Mouse (Mus musculus) MEL (cell line): Measurements from ENCODE around the gene Hpn. TPM values are rescaled to one million over a fixed set of nuclear protein-coding genes. Genes with fewer than 3 reads are reported as not detected.

Source experiments
- DNase-seq: peaks from one replicate; pipeline ENCODE4 v3.0.0; 2011; ENCODE audit warnings: low read depth, low spot score
- H3K27ac ChIP-seq: 2 replicates; pipeline ENCODE4 v1.5.1; 2012; ENCODE audit warnings: low read depth, mild to moderate bottlenecking, control low read depth, low read length, moderate library complexity; ENCODE audit not compliant: control insufficient read depth
- H3K27me3 ChIP-seq, 2 experiments: fragments of 150-350 bp in 1 of 2; sonication (generic) in 1 of 2; 2 replicates each; pipeline ENCODE4 v1.6.1; 2012; ENCODE audit warnings: low read length in 2 of 2, mild to moderate bottlenecking in 2 of 2, improper control_type of control experiment in 1 of 2, moderate library complexity in 1 of 2; ENCODE audit not compliant: insufficient read depth in 2 of 2, control insufficient read depth in 1 of 2
- H3K36me3 ChIP-seq, 2 experiments: 2 replicates each; pipeline ENCODE4 v1.6.1; 2012 to 2014; ENCODE audit warnings: low read length in 2 of 2, improper control_type of control experiment in 1 of 2, inconsistent platforms in 1 of 2, mild to moderate bottlenecking in 1 of 2; ENCODE audit not compliant: insufficient read depth in 2 of 2, control insufficient read depth in 1 of 2
- H3K4me1 ChIP-seq, 2 experiments: fragments of 150-350 bp in 1 of 2; sonication (generic) in 1 of 2; 2 replicates each; pipeline ENCODE4 v1.6.1; 2012; ENCODE audit warnings: low read length in 2 of 2, improper control_type of control experiment in 1 of 2, mild to moderate bottlenecking in 1 of 2; ENCODE audit not compliant: insufficient read depth in 2 of 2, control insufficient read depth in 1 of 2
- H3K4me3 ChIP-seq, 2 experiments: fragments of 150-350 bp in 1 of 2; sonication (generic) in 1 of 2; 2 replicates each; pipeline ENCODE4 v1.5.1; 2012; ENCODE audit warnings: low read depth in 2 of 2, low read length in 2 of 2, mild to moderate bottlenecking in 2 of 2, moderate library complexity in 2 of 2, control low read depth in 1 of 2, improper control_type of control experiment in 1 of 2; ENCODE audit not compliant: control insufficient read depth in 1 of 2, insufficient read depth in 1 of 2
- H3K79me2 ChIP-seq: 2 replicates; pipeline ENCODE4 v1.6.1; 2012; ENCODE audit warnings: mild to moderate bottlenecking, low read length, moderate library complexity; ENCODE audit not compliant: control insufficient read depth, poor library complexity, insufficient read depth
- H3K9ac ChIP-seq: 2 replicates; pipeline ENCODE4 v1.6.1; 2012; ENCODE audit warnings: low read depth, mild to moderate bottlenecking, control low read depth, low read length, moderate library complexity; ENCODE audit not compliant: control insufficient read depth, poor library complexity, severe bottlenecking
- H3K9me3 ChIP-seq: fragments of 150-350 bp; sonication (generic); replicated peaks from 2 replicates; pipeline ENCODE4 v1.6.1; 2012; ENCODE audit warnings: mild to moderate bottlenecking, low read length, improper control_type of control experiment, moderate library complexity; ENCODE audit not compliant: insufficient read depth
- BHLHE40 ChIP-seq: IDR thresholded peaks from 2 replicates; pipeline ENCODE4 v1.6.1; 2012; ENCODE audit warnings: low read depth, mild to moderate bottlenecking, inconsistent platforms, low read length, improper control_type of control experiment, borderline replicate concordance
- CHD2 ChIP-seq: IDR thresholded peaks from 2 replicates; pipeline ENCODE4 v1.6.1; 2011; ENCODE audit warnings: low read length, improper control_type of control experiment
- CTCF ChIP-seq, 3 experiments: IDR thresholded peaks in 2 of 3; conservative IDR thresholded peaks in 1 of 3; 2 replicates each; pipeline ENCODE4 v1.5.1; 2011 to 2012; ENCODE audit warnings: low read length in 3 of 3, low read depth in 2 of 3, mild to moderate bottlenecking in 2 of 3, improper control_type of control experiment in 1 of 3, inconsistent platforms in 1 of 3, mixed read lengths in 1 of 3, moderate library complexity in 1 of 3; ENCODE audit not compliant: control insufficient read depth in 1 of 3, insufficient read depth in 1 of 3, poor library complexity in 1 of 3, severe bottlenecking in 1 of 3
- E2F4 ChIP-seq: IDR thresholded peaks from 2 replicates; pipeline ENCODE4 v1.6.1; 2011; ENCODE audit warnings: low read depth, low read length, improper control_type of control experiment, borderline replicate concordance
- ELF1 ChIP-seq: IDR thresholded peaks from 2 replicates; pipeline ENCODE4 v1.6.1; 2014; ENCODE audit warnings: low read depth, mild to moderate bottlenecking, inconsistent platforms, low read length, improper control_type of control experiment, moderate library complexity
- EP300 ChIP-seq, 2 experiments: IDR thresholded peaks; 2 replicates each; pipeline ENCODE4 v1.6.1; 2011; ENCODE audit warnings: improper control_type of control experiment in 2 of 2, low read length in 2 of 2, low read depth in 1 of 2, mild to moderate bottlenecking in 1 of 2
- GATA1 ChIP-seq: IDR thresholded peaks from 2 replicates; pipeline ENCODE4 v1.6.1; 2011; ENCODE audit warnings: low read depth, low read length, improper control_type of control experiment
- HCFC1 ChIP-seq: IDR thresholded peaks from 2 replicates; pipeline ENCODE4 v1.6.1; 2012; ENCODE audit warnings: low read depth, mild to moderate bottlenecking, inconsistent platforms, low read length, improper control_type of control experiment, moderate library complexity
- JUND ChIP-seq: IDR thresholded peaks from 2 replicates; pipeline ENCODE4 v1.6.1; 2011; ENCODE audit warnings: low read depth, mild to moderate bottlenecking, improper control_type of control experiment, low read length
- KAT2A ChIP-seq: conservative IDR thresholded peaks from 2 replicates; pipeline ENCODE4 v1.6.1; 2012; ENCODE audit warnings: low read depth, low read length, improper control_type of control experiment, inconsistent platforms
- MAFK ChIP-seq: IDR thresholded peaks from 2 replicates; pipeline ENCODE4 v1.6.1; 2011; ENCODE audit warnings: low read depth, mild to moderate bottlenecking, low read length, improper control_type of control experiment, borderline replicate concordance
- MAX ChIP-seq: IDR thresholded peaks from 2 replicates; pipeline ENCODE4 v1.6.1; 2011; ENCODE audit warnings: low read length, improper control_type of control experiment
- MAZ ChIP-seq: IDR thresholded peaks from 2 replicates; pipeline ENCODE4 v1.6.1; 2012; ENCODE audit warnings: low read depth, mild to moderate bottlenecking, inconsistent platforms, low read length, improper control_type of control experiment
- MYB ChIP-seq: IDR thresholded peaks from 2 replicates; pipeline ENCODE4 v1.6.1; 2011; ENCODE audit warnings: mild to moderate bottlenecking, low read depth, low read length, improper control_type of control experiment
- MYC ChIP-seq: IDR thresholded peaks from 2 replicates; pipeline ENCODE4 v1.6.1; 2011; ENCODE audit warnings: low read depth, mild to moderate bottlenecking, low read length, improper control_type of control experiment, moderate library complexity
- POLR2A ChIP-seq, 2 experiments: IDR thresholded peaks; 2 replicates each; pipeline ENCODE4 v1.6.1; 2011 to 2012; ENCODE audit warnings: low read length in 2 of 2, mild to moderate bottlenecking in 2 of 2, control low read depth in 1 of 2, improper control_type of control experiment in 1 of 2, low read depth in 1 of 2, moderate library complexity in 1 of 2; ENCODE audit not compliant: control insufficient read depth in 1 of 2, insufficient read depth in 1 of 2, poor library complexity in 1 of 2
- POLR2AphosphoS5 ChIP-seq: IDR thresholded peaks from 2 replicates; pipeline ENCODE4 v1.6.1; 2012; ENCODE audit warnings: low read depth, borderline replicate concordance, mild to moderate bottlenecking, inconsistent platforms, low read length, moderate library complexity, mixed read lengths
- SIN3A ChIP-seq: IDR thresholded peaks from 2 replicates; pipeline ENCODE4 v1.6.1; 2012; ENCODE audit warnings: low read length, improper control_type of control experiment, inconsistent platforms
- SMC3 ChIP-seq: IDR thresholded peaks from 2 replicates; pipeline ENCODE4 v1.6.1; 2011; ENCODE audit warnings: low read depth, low read length, improper control_type of control experiment
- TCF12 ChIP-seq: IDR thresholded peaks from 2 replicates; pipeline ENCODE4 v1.6.1; 2014; ENCODE audit warnings: low read depth, mild to moderate bottlenecking, inconsistent platforms, low read length, improper control_type of control experiment, moderate library complexity
- UBTF ChIP-seq: IDR thresholded peaks from 2 replicates; pipeline ENCODE4 v1.6.1; 2012; ENCODE audit warnings: low read depth, mild to moderate bottlenecking, inconsistent platforms, low read length, improper control_type of control experiment, moderate library complexity, borderline replicate concordance; ENCODE audit not compliant: insufficient read depth
- ZKSCAN1 ChIP-seq: IDR thresholded peaks from 2 replicates; pipeline ENCODE4 v1.6.1; 2012; ENCODE audit warnings: low read depth, mild to moderate bottlenecking, inconsistent platforms, low read length, improper control_type of control experiment, moderate library complexity
- ZMIZ1 ChIP-seq: IDR thresholded peaks from 2 replicates; pipeline ENCODE4 v1.6.1; 2012; ENCODE audit warnings: low read depth, mild to moderate bottlenecking, inconsistent platforms, low read length, improper control_type of control experiment, moderate library complexity
- polyA plus RNA-seq, 2 experiments: library from polyadenylated mRNA; stranded (reverse) in 1 of 2; unstranded in 1 of 2; fragments of >175 nt in 1 of 2; fragments of >200 nt in 1 of 2; gene quantifications; 2 replicates each; pipeline versions ENCODE4 v1.2.1 to v1.2.4; 2012; ENCODE audit warnings: low replicate concordance in 2 of 2, low read depth in 1 of 2; ENCODE audit not compliant: insufficient read length in 2 of 2, insufficient read depth in 1 of 2, missing spikeins in 1 of 2
- total RNA-seq: library from RNA; depleted of rRNA; stranded (reverse); fragments of 300-350 nt; gene quantifications from 2 replicates; pipeline ENCODE4 v1.2.3, GENCODE M21; 2012

The Hpn gene
- total and polyA plus RNA-seq, 3 experiments = 1.1 to 1.6 TPM; not detected in 1

- DNase-seq = no peak
- TF ChIP-seq BHLHE40 (no peak), SMC3 (no peak), MAFK (no peak), TCF12 (no peak), MAX (no peak), JUND (no peak), POLR2A (IDR thresholded peaks at IDR 0.05; ENCODE audit: control insufficient read depth in 1 of 2, insufficient read depth in 1 of 2, low read depth in 1 of 2, low read length in 2 of 2, poor library complexity in 1 of 2) (no peak), MYC (no peak), UBTF (no peak), MYB (no peak), SIN3A (no peak), GATA1 (no peak), CHD2 (no peak), EP300 (IDR thresholded peaks at IDR 0.05; ENCODE audit: low read depth in 1 of 2, low read length in 2 of 2) (no peak), E2F4 (no peak), ZKSCAN1 (no peak), POLR2AphosphoS5 (no peak), ELF1 (no peak), ZMIZ1 (no peak), HCFC1 (no peak)
- H3K27me3 ChIP-seq = no peaks in the 10 kb centered on the region; a peak in 2 of 4 replicates
These were observed 45.6 kb downstream of the Hpn start for GRCm38 (mm10) chr7:31069491-31069890.

GRCm38 (mm10) chr7:31067836-31068235 is 47.3 kb downstream of the Hpn start:
- Histone ChIP-seq H3K27me3 (no peaks in the 10 kb centered on the region; a peak in 1 of 4 replicates), H3K36me3 (no peaks in the 10 kb centered on the region), H3K4me1 (no peaks in the 10 kb centered on the region), H3K79me2 (no peaks in the 10 kb centered on the region), H3K4me3 (no peak overlapping the region), H3K27ac (no peak overlapping the region), H3K9ac (no peak overlapping the region), H3K9me3 (no peaks in the 10 kb centered on the region)
- no peak for DNase-seq
- TF ChIP-seq CHD2 (no peak), ELF1 (no peak), CTCF (IDR thresholded peaks at IDR 0.05 in 2 of 3, conservative IDR thresholded peaks at IDR 0.05 in 1 of 3; ENCODE audit: control insufficient read depth in 1 of 3, insufficient read depth in 1 of 3, low read depth in 2 of 3, low read length in 3 of 3, poor library complexity in 1 of 3, severe bottlenecking in 1 of 3) (no peak), POLR2AphosphoS5 (no peak), ZKSCAN1 (no peak), KAT2A (no peak), MAZ (no peak)
- TF ChIP-seq, all 39 proteins: peak for 0

More at GRCm38 (mm10) chr7:31069491-31069890, 45.6 kb downstream of the Hpn start:
- H3K79me2 ChIP-seq = no peaks in the 10 kb centered on the region
- no peak overlapping the region for H3K4me3 ChIP-seq
- no peaks in the 10 kb centered on the region for H3K4me1 ChIP-seq
- H3K9me3 ChIP-seq = no peaks in the 10 kb centered on the region
- H3K36me3 ChIP-seq = no peaks in the 10 kb centered on the region
- no peak overlapping the region for H3K27ac ChIP-seq
- H3K9ac ChIP-seq = no peak overlapping the region
